Mouse (Mus musculus) adrenal gland, adult 8-10 months (tissue): Measurements from ENCODE around the gene Rslcan18. TPM values are rescaled to one million over a fixed set of nuclear protein-coding genes. Genes with fewer than 3 reads are reported as not detected.
"Not testable (repeated sequence)": the region's sequence is repeated elsewhere in the genome, so short reads cannot be mapped to it uniquely, and the experiment has no call there.

Experiments
- DNase-seq: peaks from one replicate; pipeline ENCODE4 v3.0.0; 2022
- total RNA-seq, 4 experiments: library from RNA; stranded (reverse); gene quantifications; 2 replicates each; pipeline ENCODE4 v1.2.4; 2022

Gene Rslcan18
- total RNA-seq, result 1 to 10 TPM in 2 of 4 experiments, under 1 TPM in 2; 0.62 to 2.5 (median 1.0) TPM

- not testable (repeated sequence) for DNase-seq
Observed at GRCm38 (mm10) chr13:67116163-67116562, at the start of gene Rslcan18. Gene Rslcan18, minus strand, starts transcription at chr13:67116263.

- peak; percentile 80 for DNase-seq
Observed at GRCm38 (mm10) chr13:67128038-67128721, 12.1 kb upstream of the Rslcan18 start.

GRCm38 (mm10) chr13:67127507-67127906 is 11.4 kb upstream of the Rslcan18 start:
- DNase-seq, result not testable (repeated sequence)

- no peak for DNase-seq
Observed at GRCm38 (mm10) chr13:67124460-67124859, 8.4 kb upstream of the Rslcan18 start.

GRCm38 (mm10) chr13:67121360-67121759 is 5.3 kb upstream of the Rslcan18 start, which contains the start of gene Zfp759:
Gene Zfp759, plus strand, starts transcription at chr13:67121660.
- not testable (repeated sequence) for DNase-seq

- no peak for DNase-seq
Observed at GRCm38 (mm10) chr13:67113287-67113686, 2.8 kb downstream of the Rslcan18 start.

GRCm38 (mm10) chr13:67112096-67112495 is 4.0 kb downstream of the Rslcan18 start:
- DNase-seq, result no peak

- DNase-seq, result peak; percentile 19
Observed at GRCm38 (mm10) chr13:67108821-67109206, 7.2 kb downstream of the Rslcan18 start.

- peak; percentile 89 for DNase-seq
Observed at GRCm38 (mm10) chr13:67108194-67108820, 7.8 kb downstream of the Rslcan18 start, which contains the start of gene Gm28557. Gene Gm28557, minus strand, starts transcription at chr13:67108604.

- no peak for DNase-seq
Observed at GRCm38 (mm10) chr13:67107681-67108080, 8.4 kb downstream of the Rslcan18 start.

GRCm38 (mm10) chr13:67097876-67098275 is 18.2 kb downstream of the Rslcan18 start, which contains the start of gene Zfp708:
Gene Zfp708, minus strand, starts transcription at chr13:67097976.
- DNase-seq, result no peak

- DNase-seq, result no peak
Observed at GRCm38 (mm10) chr13:67090154-67090553, 25.9 kb downstream of the Rslcan18 start.

- no peak for DNase-seq
Observed at GRCm38 (mm10) chr13:67081946-67082345, 34.1 kb downstream of the Rslcan18 start.

- peak; percentile 68 for DNase-seq
Observed at GRCm38 (mm10) chr13:67081142-67081713, 34.8 kb downstream of the Rslcan18 start.

- no peak for DNase-seq
Observed at GRCm38 (mm10) chr13:67077244-67077643, 38.8 kb downstream of the Rslcan18 start.

GRCm38 (mm10) chr13:67072786-67073185 is 43.3 kb downstream of the Rslcan18 start:
- no peak for DNase-seq

GRCm38 (mm10) chr13:67065386-67065785 is 50.7 kb downstream of the Rslcan18 start:
- DNase-seq, result no peak

GRCm38 (mm10) chr13:67062427-67062826 is 53.6 kb downstream of the Rslcan18 start:
- DNase-seq, result no peak

- DNase-seq, result peak; percentile 92
Observed at GRCm38 (mm10) chr13:67060786-67061358, 55.2 kb downstream of the Rslcan18 start, which contains the start of gene Zfp712. Gene Zfp712, minus strand, starts transcription at chr13:67061170.

GRCm38 (mm10) chr13:67060161-67060785 is 55.8 kb downstream of the Rslcan18 start:
- no peak for DNase-seq
